Mouse (Mus musculus): ENCODE data around the gene Fsd1. TPM values are rescaled to one million over a fixed set of nuclear protein-coding genes. Genes with fewer than 3 reads are reported as not detected.

Fsd1 gene
- polyA plus RNA-seq, 1 experiment from 2014 or later: 123 TPM

- Histone ChIP-seq H3K4me3 (no peak overlapping the region), H3K9ac (no peak overlapping the region), H3K27ac (no peak overlapping the region), H3K27me3 (replicated peaks) (no peaks in the 10 kb centered on the region), H3K4me2 (replicated peaks) (no peak overlapping the region), H3K4me1 (peaks cover 1% of the 10 kb centered on the region; the same call in 1 of the 2 replicates), H3K36me3 (peaks cover 82% of the 10 kb centered on the region), H3K9me3 (no peaks in the 10 kb centered on the region)
- 84% methylated on average over 8 of the region's 8 CpGs for WGBS
- no peak for ATAC-seq (ENCODE audit: low FRiP score, low read depth)
These were observed 30.1 kb downstream of the Fsd1 start for GRCm38 (mm10) chr17:56016382-56016781.

GRCm38 (mm10) chr17:56016793-56017785, 30.8 kb downstream of the Fsd1 start:
- H3K27ac ChIP-seq: no peak overlapping the region
- H3K36me3 ChIP-seq: peaks cover 75% of the 10 kb centered on the region
- H3K9ac ChIP-seq: no peak overlapping the region

GRCm38 (mm10) chr17:56017848-56018247, 31.5 kb downstream of the Fsd1 start:
- H3K36me3 ChIP-seq: peaks cover 69% of the 10 kb centered on the region
- no peak overlapping the region for H3K9ac ChIP-seq
- 90% methylated on average over 7 of the region's 7 CpGs for WGBS
- H3K9me3 ChIP-seq: no peaks in the 10 kb centered on the region
- H3K27ac ChIP-seq: no peak overlapping the region
- no peaks in the 10 kb centered on the region for H3K27me3 ChIP-seq (replicated peaks)
- H3K4me1 ChIP-seq: peaks cover 7% of the 10 kb centered on the region; the same call in 1 of the 2 replicates
- H3K4me3 ChIP-seq: no peak overlapping the region
- no peak for ATAC-seq (ENCODE audit: low FRiP score, low read depth)
- H3K4me2 ChIP-seq (replicated peaks): no peak overlapping the region

More at GRCm38 (mm10) chr17:56016793-56017785, 30.8 kb downstream of the Fsd1 start:
- 84% methylated on average over 15 of the region's 15 CpGs for WGBS
- Histone ChIP-seq H3K27me3 (replicated peaks) (no peaks in the 10 kb centered on the region), H3K4me2 (replicated peaks) (no peak overlapping the region), H3K9me3 (no peaks in the 10 kb centered on the region), H3K4me1 (no peaks in the 10 kb centered on the region), H3K4me3 (no peak overlapping the region)
- no peak for ATAC-seq (ENCODE audit: low FRiP score, low read depth)

GRCm38 (mm10) chr17:56018347-56019131, 32.2 kb downstream of the Fsd1 start:
- 78% methylated on average over 20 of the region's 20 CpGs for WGBS
- H3K4me3 ChIP-seq: no peak overlapping the region
- no peaks in the 10 kb centered on the region for H3K27me3 ChIP-seq (replicated peaks)
- ATAC-seq (ENCODE audit: low FRiP score, low read depth): 0 out of 2 replicates have a peak, but pooled peaks have one; percentile 22
- no peak overlapping the region for H3K4me2 ChIP-seq (replicated peaks)
- no peaks in the 10 kb centered on the region for H3K9me3 ChIP-seq
- peaks cover 65% of the 10 kb centered on the region for H3K36me3 ChIP-seq
- no peak overlapping the region for H3K9ac ChIP-seq
- H3K27ac ChIP-seq: no peak overlapping the region
- peaks cover 14% of the 10 kb centered on the region; the same call in 1 of the 2 replicates for H3K4me1 ChIP-seq

GRCm38 (mm10) chr17:56020400-56021084, 34.2 kb downstream of the Fsd1 start:
- Histone ChIP-seq H3K36me3 (peaks cover 56% of the 10 kb centered on the region), H3K4me3 (no peak overlapping the region), H3K9me3 (no peaks in the 10 kb centered on the region), H3K9ac (no peak overlapping the region), H3K27me3 (replicated peaks) (no peaks in the 10 kb centered on the region), H3K4me1 (peaks cover 14% of the 10 kb centered on the region; the same call in 1 of the 2 replicates), H3K4me2 (replicated peaks) (no peak overlapping the region), H3K27ac (no peak overlapping the region)
- 91% methylated on average over 6 of the region's 6 CpGs for WGBS
- no peak for ATAC-seq (ENCODE audit: low FRiP score, low read depth)

GRCm38 (mm10) chr17:56021161-56021910, 35.0 kb downstream of the Fsd1 start:
- H3K27me3 ChIP-seq (replicated peaks): no peaks in the 10 kb centered on the region
- peaks cover 48% of the 10 kb centered on the region for H3K36me3 ChIP-seq
- no peak overlapping the region for H3K4me3 ChIP-seq
- no peaks in the 10 kb centered on the region for H3K9me3 ChIP-seq
- peaks cover 14% of the 10 kb centered on the region; the same call in 1 of the 2 replicates for H3K4me1 ChIP-seq
- H3K9ac ChIP-seq: no peak overlapping the region
- no peak overlapping the region for H3K27ac ChIP-seq
- WGBS: 92% methylated on average over 4 of the region's 4 CpGs
- no peak overlapping the region for H3K4me2 ChIP-seq (replicated peaks)
- ATAC-seq (ENCODE audit: low FRiP score, low read depth): no peak

GRCm38 (mm10) chr17:56022131-56022988, 36.1 kb downstream of the Fsd1 start:
- H3K4me1 ChIP-seq: peaks cover 14% of the 10 kb centered on the region
- H3K36me3 ChIP-seq: peaks cover 39% of the 10 kb centered on the region
- whole genome bisulfite sequencing: 44% methylated on average over 2 of the region's 2 CpGs
- H3K27me3 ChIP-seq (replicated peaks): no peaks in the 10 kb centered on the region
- H3K4me2 ChIP-seq (replicated peaks): no peak overlapping the region
- H3K27ac ChIP-seq: no peak overlapping the region
- no peak for ATAC-seq (ENCODE audit: low FRiP score, low read depth)
- no peaks in the 10 kb centered on the region for H3K9me3 ChIP-seq
- H3K4me3 ChIP-seq: no peak overlapping the region
- H3K9ac ChIP-seq: no peak overlapping the region

GRCm38 (mm10) chr17:56022989-56023290, 36.6 kb downstream of the Fsd1 start:
- Histone ChIP-seq H3K36me3 (peaks cover 39% of the 10 kb centered on the region), H3K4me2 (replicated peaks) (no peak overlapping the region), H3K27me3 (replicated peaks) (no peaks in the 10 kb centered on the region), H3K27ac (no peak overlapping the region), H3K9ac (no peak overlapping the region), H3K9me3 (no peaks in the 10 kb centered on the region), H3K4me3 (no peak overlapping the region), H3K4me1 (peaks cover 14% of the 10 kb centered on the region)
- no peak for ATAC-seq (ENCODE audit: low FRiP score, low read depth)
- 85% methylated on average over 4 of the region's 4 CpGs for WGBS

- no peak for ATAC-seq (ENCODE audit: low FRiP score, low read depth)
- 83% methylated on average over 5 of the region's 5 CpGs for WGBS
- Histone ChIP-seq H3K4me3 (no peak overlapping the region), H3K27me3 (replicated peaks) (no peaks in the 10 kb centered on the region), H3K4me1 (peaks cover 14% of the 10 kb centered on the region), H3K9me3 (no peaks in the 10 kb centered on the region), H3K4me2 (replicated peaks) (no peak overlapping the region), H3K27ac (no peak overlapping the region), H3K9ac (no peak overlapping the region), H3K36me3 (peaks cover 39% of the 10 kb centered on the region)
These were observed 37.1 kb downstream of the Fsd1 start for GRCm38 (mm10) chr17:56023386-56023785.

- Histone ChIP-seq H3K36me3 (peaks cover 39% of the 10 kb centered on the region), H3K4me1 (peaks cover 14% of the 10 kb centered on the region), H3K9me3 (no peaks in the 10 kb centered on the region), H3K4me3 (no peak overlapping the region), H3K4me2 (replicated peaks) (no peak overlapping the region), H3K27ac (no peak overlapping the region), H3K27me3 (replicated peaks) (no peaks in the 10 kb centered on the region), H3K9ac (no peak overlapping the region)
- ATAC-seq (ENCODE audit: low FRiP score, low read depth): no peak
- WGBS: 74% methylated on average over 2 of the region's 2 CpGs
These were observed 38.2 kb downstream of the Fsd1 start for GRCm38 (mm10) chr17:56024476-56024875.

GRCm38 (mm10) chr17:56024931-56025330, 38.6 kb downstream of the Fsd1 start:
- H3K4me1 ChIP-seq: peaks cover 14% of the 10 kb centered on the region
- H3K4me3 ChIP-seq: no peak overlapping the region
- no peak for ATAC-seq (ENCODE audit: low FRiP score, low read depth)
- 84% methylated on average over 5 of the region's 5 CpGs for WGBS
- H3K27me3 ChIP-seq (replicated peaks): no peaks in the 10 kb centered on the region
- H3K9me3 ChIP-seq: no peaks in the 10 kb centered on the region
- no peak overlapping the region for H3K27ac ChIP-seq
- H3K36me3 ChIP-seq: peaks cover 36% of the 10 kb centered on the region
- H3K4me2 ChIP-seq (replicated peaks): no peak overlapping the region
- no peak overlapping the region for H3K9ac ChIP-seq
